Mouse (Mus musculus) hematopoietic stem cell, adult 5-6 weeks (primary cell): ENCODE measurements around the gene B3gnt2. TPM values are rescaled to one million over a fixed set of nuclear protein-coding genes. Genes with fewer than 3 reads are reported as not detected.
A peak's percentile ranks its signal among the peaks of the same experiment; 100 is the strongest.

ENCODE experiments used
- ATAC-seq, 2 experiments: fragments of 125-278 bp in 1 of 2; replicated peaks in 1 of 2; 2 replicates each; pipeline ENCODE4 v1.8.0; 2016 to 2017; ENCODE audit warnings: inconsistent platforms in 2 of 2, mild to moderate bottlenecking in 2 of 2, moderate number of reproducible peaks in 2 of 2, low read depth in 1 of 2, moderate TSS enrichment in 1 of 2; ENCODE audit not compliant: low FRiP score in 2 of 2, poor library complexity in 2 of 2, severe bottlenecking in 2 of 2, insufficient read depth in 1 of 2, low TSS enrichment in 1 of 2
- total RNA-seq: library from RNA; stranded (forward); fragments of 172-1452, 232-1000 nt; gene quantifications from 2 replicates; pipeline ENCODE4 v1.2.3, GENCODE M21; 2017

B3gnt2 gene
- total RNA-seq, 1 experiment from 2014 or later = 13.7 TPM

- no peak for ATAC-seq
Observed at GRCm38 (mm10) chr11:22805171-22805570, 55.6 kb downstream of the B3gnt2 start.

- peak; percentile 77 to 87 for ATAC-seq
Observed at GRCm38 (mm10) chr11:22799987-22800424, 60.8 kb downstream of the B3gnt2 start.

GRCm38 (mm10) chr11:22798916-22799315 lies 61.8 kb downstream of the B3gnt2 start:
- no peak for ATAC-seq

GRCm38 (mm10) chr11:22794734-22795133 lies 66.0 kb downstream of the B3gnt2 start:
- ATAC-seq = no peak

GRCm38 (mm10) chr11:22793881-22794203 lies 66.9 kb downstream of the B3gnt2 start:
- ATAC-seq = no peak

- no peak for ATAC-seq
Observed at GRCm38 (mm10) chr11:22793176-22793880, 67.4 kb downstream of the B3gnt2 start.

GRCm38 (mm10) chr11:22792149-22792548 lies 68.6 kb downstream of the B3gnt2 start:
- no peak for ATAC-seq

- ATAC-seq = no peak
Observed at GRCm38 (mm10) chr11:22791726-22792125, 69.0 kb downstream of the B3gnt2 start.

- no peak for ATAC-seq
Observed at GRCm38 (mm10) chr11:22787833-22788232, 72.9 kb downstream of the B3gnt2 start.

- no peak for ATAC-seq
Observed at GRCm38 (mm10) chr11:22784477-22784876, 76.3 kb downstream of the B3gnt2 start.

- peak; percentile 79 to 82 for ATAC-seq
Observed at GRCm38 (mm10) chr11:22782705-22783124, 78.0 kb downstream of the B3gnt2 start.

- no peak for ATAC-seq
Observed at GRCm38 (mm10) chr11:22781190-22781589, 79.6 kb downstream of the B3gnt2 start.

GRCm38 (mm10) chr11:22780761-22781160 lies 80.0 kb downstream of the B3gnt2 start:
- ATAC-seq = no peak

- peak; percentile 35 to 68; a peak in 3 of 4 replicates for ATAC-seq
Observed at GRCm38 (mm10) chr11:22779821-22780551, 80.8 kb downstream of the B3gnt2 start.

GRCm38 (mm10) chr11:22778596-22778995 lies 82.2 kb downstream of the B3gnt2 start:
- ATAC-seq = no peak

GRCm38 (mm10) chr11:22777531-22777930 lies 83.2 kb downstream of the B3gnt2 start:
- no peak for ATAC-seq

GRCm38 (mm10) chr11:22774821-22775220 lies 85.9 kb downstream of the B3gnt2 start:
- ATAC-seq = no peak

- no peak for ATAC-seq
Observed at GRCm38 (mm10) chr11:22766238-22766637, 94.5 kb downstream of the B3gnt2 start.

GRCm38 (mm10) chr11:22765425-22765824 lies 95.3 kb downstream of the B3gnt2 start:
- ATAC-seq = no peak
